Mouse (Mus musculus) G1E-ER4 (cell line): ENCODE data around the gene Zfp668. TPM values are rescaled to one million over a fixed set of nuclear protein-coding genes. Genes with fewer than 3 reads are reported as not detected.

Source experiments
- GATA1 ChIP-seq: IDR thresholded peaks from one replicate; pipeline ENCODE4 v1.8.0; 2012; ENCODE audit warnings: low read length, inconsistent platforms
- polyA plus RNA-seq: library from polyadenylated mRNA; stranded (reverse); fragments of >175 nt; gene quantifications from 2 replicates; pipeline ENCODE4 v1.2.3, GENCODE M21; 2012

Zfp668 gene
- polyA plus RNA-seq, 1 experiment, result 36.7 TPM

DNA sequence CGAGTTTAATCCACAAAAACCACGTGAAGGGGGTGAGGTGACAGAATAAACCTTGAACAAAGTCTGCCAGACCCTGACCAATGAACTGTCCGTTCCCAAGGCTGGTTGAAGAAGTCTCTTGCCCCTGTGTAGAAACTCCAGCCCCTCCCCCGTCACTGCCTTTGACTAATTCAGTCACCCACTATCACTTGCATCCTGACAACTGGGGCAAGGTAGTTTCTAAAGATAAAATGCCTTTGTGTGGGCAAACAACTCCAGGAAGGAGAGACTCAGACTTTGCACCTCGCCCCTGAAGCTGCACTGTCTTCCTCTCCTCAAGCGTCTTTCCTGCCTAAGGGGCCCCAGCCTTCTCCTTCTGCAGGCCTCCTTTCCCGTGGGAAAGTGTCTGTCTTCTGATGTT, 23.4 kb upstream of the Zfp668 start:
- no peak for TF ChIP-seq GATA1

DNA sequence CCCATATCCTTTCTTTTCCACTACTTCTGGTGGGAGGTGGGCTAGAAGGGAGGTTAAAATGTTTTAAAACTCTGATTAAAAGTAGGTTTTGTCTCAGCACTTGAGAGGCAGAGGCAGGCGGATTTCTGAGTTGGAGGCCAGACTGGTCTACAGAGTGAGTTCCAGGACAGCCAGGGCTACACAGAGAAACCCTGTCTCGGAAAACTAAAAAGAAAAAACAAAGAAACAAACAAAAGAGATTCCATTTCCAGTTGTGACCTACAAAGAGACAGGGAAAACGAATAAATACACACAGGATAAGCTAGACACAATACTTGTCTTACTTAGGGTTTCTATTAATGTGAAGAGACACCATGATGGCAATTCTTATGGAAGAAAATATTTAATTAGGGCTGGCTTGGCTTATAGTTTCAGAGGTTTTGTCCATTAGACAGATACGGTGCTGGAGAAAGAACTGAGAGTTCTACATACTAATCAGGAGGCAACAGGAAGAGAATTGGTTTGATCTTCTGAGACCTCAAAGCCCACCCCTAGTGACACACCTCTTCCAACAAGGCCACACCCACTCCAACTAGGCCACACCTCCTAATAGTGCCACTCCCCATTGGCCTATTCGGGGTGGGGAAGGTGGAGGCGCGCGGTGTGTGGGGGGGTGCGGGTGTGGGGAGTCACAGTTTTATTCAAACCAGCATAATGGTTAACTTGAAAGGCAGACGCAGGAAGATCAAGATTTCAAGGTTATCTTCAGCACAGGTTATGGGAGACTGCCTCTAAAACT, 21.7 kb upstream of the Zfp668 start:
- no peak for TF ChIP-seq GATA1

DNA sequence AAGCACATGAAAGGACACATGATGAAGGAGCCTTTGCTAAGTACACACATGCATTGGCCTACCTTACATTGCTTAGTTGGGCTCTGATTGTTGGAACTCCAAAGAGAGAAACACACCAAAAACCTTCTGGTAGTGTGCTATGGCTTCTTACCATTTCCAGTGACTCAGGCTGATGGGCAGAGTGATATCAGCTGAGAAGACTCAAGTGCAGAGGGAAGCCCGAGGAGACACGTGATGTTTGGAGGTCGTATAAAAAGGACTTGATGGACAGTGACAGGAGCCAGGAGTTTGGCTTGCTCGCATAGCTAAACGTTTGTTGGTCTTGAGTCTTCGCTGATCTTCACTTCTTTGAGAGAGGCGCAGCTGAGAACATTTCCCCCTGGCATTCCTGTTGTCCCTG, 20.9 kb upstream of the Zfp668 start:
- no peak for TF ChIP-seq GATA1

DNA sequence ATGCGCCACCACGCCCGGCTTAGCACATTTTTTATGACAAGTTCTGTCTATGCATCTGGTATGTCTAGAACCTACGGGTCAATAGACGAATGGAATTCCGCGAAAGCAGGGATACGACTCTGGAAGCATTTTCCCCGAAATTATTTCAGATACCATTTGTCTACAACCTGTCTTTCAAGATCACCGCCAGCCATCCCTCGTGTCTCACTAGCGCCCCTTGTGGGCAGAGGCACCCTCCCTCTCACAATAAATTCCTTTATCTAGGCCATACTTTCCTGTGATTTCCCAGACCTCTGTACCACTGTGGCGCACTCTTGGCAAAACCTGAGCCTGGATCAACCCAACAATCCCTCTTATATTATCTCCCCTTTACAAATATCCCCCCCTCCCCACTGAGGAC, 19.8 kb upstream of the Zfp668 start:
- no peak for TF ChIP-seq GATA1

DNA sequence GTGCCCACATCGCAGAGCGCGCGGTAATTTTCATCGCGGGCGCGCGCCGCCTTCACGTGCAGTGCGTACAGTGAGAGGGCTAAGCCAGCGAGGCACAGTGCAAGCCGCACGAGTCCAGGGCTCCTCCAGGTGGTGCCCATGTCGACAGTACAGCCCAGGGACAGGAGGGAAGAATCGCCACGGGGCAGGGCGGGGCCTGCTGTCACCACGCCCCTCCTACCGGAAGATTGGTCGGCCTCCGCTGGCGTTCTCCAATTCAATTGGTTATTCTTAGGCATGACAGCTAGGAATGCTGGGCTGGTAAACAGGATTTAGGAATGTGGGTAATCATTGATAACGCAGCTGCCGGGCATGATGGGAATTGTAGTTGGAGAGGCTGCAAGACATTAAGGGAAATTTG, 18.8 kb upstream of the Zfp668 start, which contains the start of the genes Gm21974 and Vkorc1:
Gene Gm21974 (minus strand): TSS at position 13 of the 400 bp plus-strand sequence.
Gene Vkorc1 (minus strand): TSS at position 176 of the 400 bp plus-strand sequence.
- TF ChIP-seq GATA1, result no peak

DNA sequence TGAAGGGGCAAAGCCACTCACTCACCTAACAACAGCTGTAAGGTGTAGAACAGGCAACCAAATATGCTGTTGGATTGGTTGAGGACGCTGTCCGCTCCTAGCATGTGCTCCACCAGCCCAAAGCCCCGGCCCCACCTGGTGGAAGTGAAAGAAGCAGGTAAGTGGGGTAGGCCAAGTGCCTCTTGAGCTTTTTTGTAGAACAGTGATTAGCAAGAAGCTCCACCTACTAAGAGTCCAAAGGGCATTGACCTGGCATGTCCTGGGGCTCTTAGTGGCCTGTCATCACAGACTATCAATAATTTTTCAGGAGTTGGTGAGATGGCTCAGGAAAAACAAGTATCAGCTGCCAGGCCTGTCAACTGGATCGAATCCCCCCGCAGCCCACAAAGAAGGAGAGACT, 17.9 kb upstream of the Zfp668 start:
- TF ChIP-seq GATA1, result no peak

DNA sequence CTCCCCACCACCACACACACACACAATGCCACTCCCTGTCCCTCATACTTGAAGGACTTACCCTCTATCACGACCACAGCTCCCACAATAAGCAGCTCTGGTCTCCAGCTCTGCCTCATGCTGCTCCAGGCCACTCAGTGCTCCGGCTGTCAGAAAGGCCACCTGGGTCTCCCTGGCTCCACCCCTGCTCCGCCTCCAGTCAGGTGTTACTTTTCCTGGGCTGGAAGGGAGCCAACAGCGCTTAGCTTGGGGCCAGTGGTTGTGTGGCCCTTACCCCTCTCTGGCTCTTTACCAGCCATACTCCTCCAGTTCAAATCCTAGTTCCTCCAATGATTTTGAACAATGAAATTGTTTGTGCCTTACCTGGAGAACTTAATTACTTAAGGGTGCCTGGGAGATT, 14.2 kb upstream of the Zfp668 start, which contains the start of gene Prss53:
Gene Prss53 (minus strand): TSS at position 173 of the 400 bp plus-strand sequence.
- TF ChIP-seq GATA1, result no peak

DNA sequence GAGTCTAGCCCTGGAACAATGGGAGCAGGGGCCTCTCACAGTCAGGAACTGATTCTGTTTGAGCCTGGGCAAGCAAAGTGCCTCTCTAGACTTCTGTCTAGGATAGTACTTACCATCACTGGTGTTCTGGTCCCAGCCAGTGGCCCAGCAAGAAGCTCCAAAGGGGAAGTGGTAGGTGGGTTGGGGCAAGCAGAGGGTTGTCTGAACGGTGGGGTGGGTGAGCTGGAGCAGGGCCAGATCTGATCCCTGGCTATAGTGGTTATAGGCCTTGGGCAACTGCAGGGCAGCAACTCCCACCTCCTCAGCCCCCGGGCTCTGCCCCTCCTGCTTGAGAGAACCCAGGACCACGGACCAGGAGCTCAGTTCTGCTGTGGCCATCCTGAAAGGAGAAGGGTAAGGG, 12.2 kb upstream of the Zfp668 start:
- no peak for TF ChIP-seq GATA1

DNA sequence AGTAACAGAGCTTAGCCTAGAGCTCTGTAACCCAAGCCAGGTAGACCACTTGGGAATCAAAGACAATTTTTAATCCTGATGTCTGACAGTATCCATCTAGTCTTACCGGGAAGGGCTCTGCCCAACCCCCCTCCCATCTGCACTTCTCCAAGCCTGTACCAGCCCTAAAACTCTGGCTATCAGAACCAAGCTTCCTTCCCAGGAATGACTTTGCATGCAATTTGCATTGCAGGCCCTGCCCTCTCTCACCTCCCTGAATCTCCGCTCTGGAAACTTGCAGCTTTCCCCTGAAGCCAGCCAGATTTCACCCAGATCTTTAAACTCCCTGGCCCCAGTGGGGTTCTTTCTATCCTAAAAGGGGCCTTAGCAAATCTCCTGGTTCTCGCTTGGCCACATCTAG, 11.2 kb upstream of the Zfp668 start:
- TF ChIP-seq GATA1, result no peak

DNA sequence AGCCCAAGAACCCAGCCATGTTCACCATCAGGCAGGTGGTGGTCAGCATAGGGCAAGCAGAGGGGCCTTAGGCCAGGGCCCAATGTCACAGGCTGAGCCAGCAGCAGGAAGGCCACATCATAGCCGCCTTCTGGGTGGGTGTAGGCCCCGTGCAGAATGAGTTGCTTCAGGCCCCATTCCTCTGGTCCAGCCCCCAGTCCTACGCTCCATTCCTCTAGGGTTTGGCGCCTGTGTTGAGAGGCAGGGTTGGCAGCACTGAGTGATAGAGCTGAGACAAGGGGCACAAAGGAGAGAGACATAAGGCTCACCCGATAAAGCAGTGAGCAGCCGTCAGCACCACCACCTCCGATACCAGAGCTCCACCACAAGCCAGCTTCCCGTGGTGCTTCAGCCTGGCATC, 10.6 kb upstream of the Zfp668 start:
- TF ChIP-seq GATA1, result no peak

DNA sequence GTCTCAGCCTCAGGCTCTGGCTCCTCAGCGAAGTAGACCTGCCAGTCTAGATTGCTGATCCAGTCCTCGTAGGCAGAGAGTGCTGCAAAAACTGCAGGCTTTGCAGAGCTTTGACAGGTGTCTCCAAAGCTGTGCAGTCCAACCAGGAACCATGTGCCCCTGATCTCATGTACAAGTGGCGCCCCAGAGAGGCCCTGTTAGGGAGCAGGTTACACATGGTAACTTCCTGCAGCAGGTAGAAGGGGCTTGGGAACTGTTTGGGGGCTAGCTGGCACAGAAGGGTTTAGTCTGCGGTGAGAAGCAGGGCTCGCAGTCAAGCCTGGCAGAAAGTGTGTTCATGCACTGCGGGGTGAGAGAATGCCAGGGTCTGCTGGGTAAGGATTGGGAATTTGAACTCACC, 9.9 kb upstream of the Zfp668 start:
- TF ChIP-seq GATA1, result no peak

DNA sequence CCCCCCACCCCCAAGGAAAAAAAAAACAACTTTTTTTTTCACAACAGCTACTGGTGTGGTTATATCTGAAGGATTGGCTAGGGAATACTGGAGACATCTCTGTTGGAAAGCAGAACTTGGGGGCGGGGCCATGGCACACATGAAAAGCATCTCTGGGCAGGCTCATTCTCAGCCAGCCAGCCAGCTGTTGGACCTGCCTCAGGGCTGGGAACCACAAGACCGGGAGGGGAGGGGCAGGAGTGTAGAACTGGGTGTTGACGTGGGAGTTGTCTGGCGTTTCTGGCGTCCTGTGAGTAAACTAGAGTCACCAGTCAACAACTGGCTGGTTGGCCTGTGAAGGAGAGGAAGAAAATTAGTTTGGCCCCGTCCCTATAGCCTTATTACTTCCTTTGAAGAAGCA, 9.3 kb upstream of the Zfp668 start:
- no peak for TF ChIP-seq GATA1

DNA sequence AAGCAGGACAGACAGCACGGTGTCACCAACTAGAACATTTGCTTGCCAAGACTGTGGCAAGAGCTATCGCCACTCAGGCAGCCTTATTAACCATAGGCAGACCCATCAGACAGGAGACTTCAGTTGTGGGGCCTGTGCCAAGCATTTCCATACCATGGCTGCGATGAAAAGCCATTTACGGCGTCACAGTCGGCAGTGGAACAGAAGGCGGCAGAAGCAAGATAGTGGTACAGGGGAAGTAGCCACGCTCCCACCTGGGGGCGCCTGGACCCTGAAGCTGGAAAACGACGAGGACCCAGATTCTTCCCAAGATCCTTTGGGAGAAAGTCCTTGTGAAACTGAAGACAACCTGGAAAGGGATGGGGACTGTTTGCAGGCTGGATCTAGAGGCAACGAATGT, 3.8 kb upstream of the Zfp668 start:
- TF ChIP-seq GATA1, result no peak

DNA sequence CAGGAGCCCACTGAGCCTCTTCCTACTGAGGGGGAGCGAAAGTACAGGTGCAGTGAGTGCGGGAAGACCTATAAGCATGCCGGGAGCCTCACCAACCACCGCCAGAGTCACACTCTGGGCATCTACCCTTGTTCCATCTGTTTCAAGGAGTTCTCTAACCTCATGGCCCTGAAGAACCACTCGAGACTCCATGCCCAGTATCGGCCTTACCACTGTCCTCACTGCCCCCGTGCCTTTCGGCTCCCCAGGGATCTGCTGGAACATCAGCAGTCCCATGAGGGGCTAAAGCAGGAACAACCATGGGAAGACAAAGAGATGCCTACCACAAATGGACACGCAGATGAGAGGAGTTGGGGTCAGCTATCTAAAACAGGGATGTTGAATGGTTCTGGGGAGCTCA, 2.7 kb upstream of the Zfp668 start:
- TF ChIP-seq GATA1, result no peak

DNA sequence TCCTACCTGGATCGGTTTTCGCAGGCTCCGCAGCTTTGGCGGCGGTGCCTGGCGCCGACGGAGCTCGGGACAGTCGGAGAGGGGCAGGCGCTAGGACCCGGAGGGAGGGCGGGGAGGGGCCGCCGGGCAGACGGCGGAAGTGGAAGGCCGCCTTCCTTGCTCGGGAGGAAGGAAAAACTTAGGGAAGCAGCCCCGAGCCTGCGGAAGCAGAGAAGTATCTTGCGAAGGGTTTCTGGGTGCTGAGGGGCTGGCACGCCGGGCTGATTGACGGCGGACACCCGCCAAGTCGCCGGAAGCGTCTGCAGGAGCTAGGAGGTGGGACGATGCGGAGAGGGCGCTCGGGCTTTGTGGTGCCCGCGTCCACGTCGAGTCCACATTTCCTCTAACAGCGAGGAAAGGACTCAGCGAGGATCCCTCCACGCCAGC, 574 bp downstream of the Zfp668 start, which contains the start of gene Zfp646:
Gene Zfp646 (plus strand): TSS at position 181 of the 426 bp plus-strand sequence.
- no peak for TF ChIP-seq GATA1

DNA sequence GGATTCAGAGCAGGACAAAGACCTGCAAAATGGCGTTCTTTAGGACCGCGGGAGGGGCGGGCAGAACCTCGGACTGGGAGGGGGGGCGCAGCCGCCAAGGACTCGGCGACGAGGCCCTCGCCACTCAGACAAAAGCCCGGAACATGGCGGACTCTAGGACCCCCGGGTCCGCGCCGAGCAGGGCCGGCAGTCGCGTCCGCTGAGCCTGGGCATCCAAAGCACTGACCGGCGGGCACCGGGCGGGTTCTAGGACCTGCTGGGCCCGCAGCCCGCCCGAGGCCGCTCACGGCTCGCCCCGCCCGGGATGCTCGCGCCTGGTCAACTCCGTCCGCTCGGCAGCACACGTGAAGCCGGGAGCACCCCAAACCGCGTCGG, 1.0 kb downstream of the Zfp668 start:
- TF ChIP-seq GATA1, result no peak
